ENCODE assay signal across 21 mouse cellular contexts in the genomic region with DNA sequence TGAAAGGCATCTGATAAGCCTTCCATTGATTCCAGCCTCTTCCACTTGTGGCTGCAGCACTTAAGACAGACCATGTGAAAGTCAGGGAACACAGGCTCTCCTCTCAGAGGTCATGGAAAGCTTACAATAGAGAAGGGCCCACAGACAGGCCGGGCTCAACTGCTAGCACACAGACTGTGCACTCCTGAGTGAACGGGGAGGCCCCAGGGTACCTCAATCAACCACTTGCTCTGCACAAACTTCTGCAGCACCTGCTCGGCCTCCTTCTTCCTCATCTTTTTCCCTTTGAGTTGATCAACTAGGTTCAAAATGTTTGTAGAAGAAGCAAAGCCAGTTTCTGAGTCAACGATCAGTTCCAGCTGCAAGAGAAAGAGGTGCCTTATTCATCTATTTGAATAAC. TPM values are rescaled to one million over a fixed set of nuclear protein-coding genes. Genes with fewer than 3 reads are reported as not detected.
DNase-seq lines count a peak whose midpoint lies in the region; ATAC-seq and TF ChIP-seq lines count a peak whose summit lies in the region.
"Had no signal": no experiment of that assay in that cellular context is flagged by ENCODE, and none has a peak within 500 bp of the region (broad histone marks: within the 10 kb centered on the region; RNA-seq: fewer than 3 reads in every experiment).

No protein-coding gene starts in this region.

- no peaks in the 10 kb centered on the region for H3K27me3 ChIP-seq in heart, embryonic 11.5 days (ENCODE audit: control insufficient read depth, insufficient read depth, low read length)
- H3K27me3 ChIP-seq in heart, adult 2 months (ENCODE audit: control insufficient read depth, insufficient read depth, low read length): no peaks in the 10 kb centered on the region
- no peaks in the 10 kb centered on the region for H3K27me3 ChIP-seq in thymus, adult 2 months (ENCODE audit: control insufficient read depth, insufficient read depth, low read length)
- no peaks in the 10 kb centered on the region for H3K27me3 ChIP-seq in neural tube, embryonic 15.5 days (replicated peaks)
- H3K27me3 ChIP-seq in kidney, adult 2 months (replicated peaks; ENCODE audit: control insufficient read depth, insufficient read depth, low read length): no peaks in the 10 kb centered on the region
- H3K27me3 ChIP-seq: embryonic facial prominence, embryonic 13.5 days; forebrain, embryonic 13.5 days; heart, embryonic 13.5 days; hindbrain, embryonic 15.5 days; Patski had no signal

- 90% methylated on average over 4 of the region's 4 CpGs for WGBS in heart, embryonic 11.5 days (ENCODE audit: insufficient replicate concordance)
- 94% methylated on average over 4 of the region's 4 CpGs for WGBS in heart, adult 2 months
- 57% methylated on average over 4 of the region's 4 CpGs for WGBS in thymus, adult 2 months
- 89% methylated on average over 4 of the region's 4 CpGs for WGBS in neural tube, embryonic 15.5 days
- 98% methylated on average over 4 of the region's 4 CpGs for WGBS in kidney, adult 2 months

- no peak for TF ChIP-seq EP300 in heart, adult 2 months (IDR thresholded peaks at IDR 0.05; ENCODE audit: insufficient read depth, low read depth, low read length)

- TF ChIP-seq CTCF in heart, adult 2 months (IDR thresholded peaks at IDR 0.05): no peak
- no peak for TF ChIP-seq CTCF in thymus, adult 2 months (IDR thresholded peaks at IDR 0.05; ENCODE audit: borderline replicate concordance, control insufficient read depth, extremely low read depth, insufficient read depth, low read length, poor library complexity)
- no peak for TF ChIP-seq CTCF in kidney, adult 2 months (conservative IDR thresholded peaks at IDR 0.05; ENCODE audit: insufficient read depth, insufficient read length, low read depth, low read length)

- H3K27ac ChIP-seq in heart, embryonic 11.5 days (ENCODE audit: low read depth, low read length): no peak overlapping the region
- no peak overlapping the region for H3K27ac ChIP-seq in heart, adult 2 months
- H3K27ac ChIP-seq in thymus, adult 2 months (ENCODE audit: control insufficient read depth, insufficient read depth, low read length): peak overlapping the region; percentile 45; the same call in 1 of the 2 replicates
- H3K27ac ChIP-seq in neural tube, embryonic 15.5 days (replicated peaks): no peak overlapping the region
- H3K27ac ChIP-seq in kidney, adult 2 months (ENCODE audit: insufficient read depth, low read depth, low read length): no peak overlapping the region
- H3K27ac ChIP-seq: forebrain, embryonic 13.5 days; hindbrain, embryonic 15.5 days had no signal

- intact Hi-C loops in heart, adult 2 months (cut with DNase I): loop anchor here (2.0 kb wide), 1 partner anchor 168 kb away; no protein-coding TSS in a partner anchor

- H3K9ac ChIP-seq in heart, embryonic 11.5 days (ENCODE audit: low read depth, low read length): 0 out of 2 replicates have a peak overlapping the region, but pooled peaks have one; percentile 34
- no peak overlapping the region for H3K9ac ChIP-seq in heart, adult 2 months (ENCODE audit: low read depth, low read length)
- no peak overlapping the region for H3K9ac ChIP-seq in neural tube, embryonic 15.5 days (replicated peaks)
- H3K9ac ChIP-seq: forebrain, embryonic 13.5 days; forebrain, postnatal 0 days; heart, embryonic 13.5 days; hindbrain, embryonic 15.5 days had no signal

- peaks cover 19% of the 10 kb centered on the region for H3K36me3 ChIP-seq in heart, embryonic 11.5 days (ENCODE audit: control insufficient read depth, insufficient read depth, low read length)
- no peaks in the 10 kb centered on the region; the same call in 1 of the 2 replicates for H3K36me3 ChIP-seq in heart, adult 2 months (ENCODE audit: control insufficient read depth, insufficient read depth, low read length)
- H3K36me3 ChIP-seq in thymus, adult 2 months (ENCODE audit: control insufficient read depth, insufficient read depth, low read length): peaks cover 47% of the 10 kb centered on the region
- peaks cover 38% of the 10 kb centered on the region for H3K36me3 ChIP-seq in neural tube, embryonic 15.5 days
- peaks cover 2% of the 10 kb centered on the region for H3K36me3 ChIP-seq in kidney, adult 2 months (ENCODE audit: control insufficient read depth, insufficient read depth, low read length)

- H3K79me2 ChIP-seq in heart, adult 2 months (replicated peaks; ENCODE audit: control insufficient read depth, insufficient read depth, low read length): no peaks in the 10 kb centered on the region

- DNase-seq in heart, adult 2 months: no peak
- DNase-seq in thymus, adult 2 months: no peak
- DNase-seq in thymus, postnatal 10 days (ENCODE audit: low spot score in 2 of 2): no peak
- peak; percentile 55 for DNase-seq in thymus, postnatal 0 days (ENCODE audit: low spot score)
- DNase-seq in kidney, adult 2 months: no peak
- DNase-seq: adrenal gland, postnatal 14 days; cerebellum, adult 11-12 months; cerebellum, postnatal 36 days; forebrain, postnatal 0 days; gastrocnemius, adult 2 months; gastrocnemius, postnatal 25 days; heart, adult 11 months; heart, postnatal 36 days had no signal

- no peak for TF ChIP-seq POLR2A in heart, adult 2 months (IDR thresholded peaks at IDR 0.05; ENCODE audit: insufficient read depth, low read depth, low read length)
- TF ChIP-seq POLR2A in thymus, adult 2 months (IDR thresholded peaks at IDR 0.05; ENCODE audit: control insufficient read depth, extremely low read depth, insufficient read depth, low read length, poor library complexity): no peak
- no peak for TF ChIP-seq POLR2A in kidney, adult 2 months (IDR thresholded peaks at IDR 0.05; ENCODE audit: low read depth, low read length)

- H3K4me2 ChIP-seq in heart, embryonic 11.5 days: no peak overlapping the region
- H3K4me2 ChIP-seq in neural tube, embryonic 15.5 days: no peak overlapping the region
- H3K4me2 ChIP-seq: forebrain, embryonic 13.5 days; heart, embryonic 13.5 days; hindbrain, embryonic 15.5 days had no signal

- peaks cover 24% of the 10 kb centered on the region for H3K4me1 ChIP-seq in heart, embryonic 11.5 days (ENCODE audit: control insufficient read depth, insufficient read depth, low read length)
- peaks cover 18% of the 10 kb centered on the region for H3K4me1 ChIP-seq in heart, adult 2 months (ENCODE audit: control insufficient read depth, insufficient read depth, low read length)
- peaks cover 50% of the 10 kb centered on the region for H3K4me1 ChIP-seq in thymus, adult 2 months (replicated peaks; ENCODE audit: control insufficient read depth, insufficient read depth, low read length)
- peaks cover 21% of the 10 kb centered on the region for H3K4me1 ChIP-seq in neural tube, embryonic 15.5 days
- H3K4me1 ChIP-seq in kidney, adult 2 months (ENCODE audit: control insufficient read depth, insufficient read depth, low read length): peaks cover 4% of the 10 kb centered on the region; the same call in 1 of the 2 replicates

- no peak overlapping the region for H3K4me3 ChIP-seq in heart, embryonic 11.5 days (ENCODE audit: low read depth, low read length)
- no peak overlapping the region for H3K4me3 ChIP-seq in heart, adult 2 months
- H3K4me3 ChIP-seq in thymus, adult 2 months (ENCODE audit: control insufficient read depth, insufficient read depth, low read length): no peak overlapping the region
- no peak overlapping the region for H3K4me3 ChIP-seq in neural tube, embryonic 15.5 days (replicated peaks)
- no peak overlapping the region for H3K4me3 ChIP-seq in kidney, adult 2 months (ENCODE audit: insufficient read depth, low read depth, low read length)
- H3K4me3 ChIP-seq: embryonic facial prominence, embryonic 13.5 days; forebrain, embryonic 13.5 days; gastrocnemius, adult 2 months; heart, embryonic 13.5 days; hindbrain, embryonic 15.5 days had no signal

- no peaks in the 10 kb centered on the region for H3K9me3 ChIP-seq in heart, embryonic 11.5 days (replicated peaks; ENCODE audit: control insufficient read depth, low read length)
- H3K9me3 ChIP-seq in neural tube, embryonic 15.5 days (replicated peaks): no peaks in the 10 kb centered on the region
- H3K9me3 ChIP-seq: embryonic facial prominence, embryonic 13.5 days; forebrain, embryonic 13.5 days; heart, embryonic 13.5 days; hindbrain, embryonic 15.5 days had no signal

- ATAC-seq in heart, embryonic 11.5 days (replicated peaks; ENCODE audit: insufficient number of reproducible peaks, low FRiP score, low TSS enrichment): no peak
- no peak for ATAC-seq in neural tube, embryonic 15.5 days (ENCODE audit: low FRiP score)
- ATAC-seq: activated CD4-positive, CD25-positive, alpha-beta regulatory T cell, adult 4 months; forebrain, embryonic 13.5 days; forebrain, postnatal 0 days; Patski had no signal

RNA-seq across cellular contexts. Expression of a gene that starts 20.5 kb away (rescaled TPM):
- polyA plus RNA-seq in heart, embryonic 11.5 days (2014; fragmentation: Nextera tagmentation; extraction: Ambion mirVana): 111 TPM in 2 replicates
- 10 to 100 TPM; 25.6 to 33.1 TPM for total RNA-seq in heart, adult 2 months (2021)
- 41.9 and 66.5 TPM in 2 replicates for polyA plus RNA-seq in heart, adult 2 months (2012; rRNA removed)
- 93.7 and 111 TPM in 2 replicates for polyA plus RNA-seq in thymus, adult 2 months (2012; rRNA removed)
- polyA plus RNA-seq in thymus, postnatal 0 days (2015; fragmentation: Nextera tagmentation; extraction: Ambion mirVana): 191 and 200 TPM in 2 replicates
- polyA plus RNA-seq in neural tube, embryonic 15.5 days (2015; fragmentation: Nextera tagmentation; extraction: Ambion mirVana): 87.8 and 90.3 TPM in 2 replicates
- polyA plus RNA-seq in kidney, adult 2 months (2012; rRNA removed): 38.4 and 46.0 TPM in 2 replicates

RNA-seq across cellular contexts. Expression of a gene that starts 26.4 kb away (rescaled TPM):
- 7.8 and 7.9 TPM in 2 replicates for polyA plus RNA-seq in heart, embryonic 11.5 days (2014; fragmentation: Nextera tagmentation; extraction: Ambion mirVana)
- total RNA-seq in heart, adult 2 months (2021): 1 to 10 TPM; 3.0 to 4.4 TPM
- 4.6 and 5.2 TPM in 2 replicates for polyA plus RNA-seq in heart, adult 2 months (2012; rRNA removed)
- polyA plus RNA-seq in thymus, adult 2 months (2012; rRNA removed): 12.5 and 14.2 TPM in 2 replicates
- 12.6 and 15.1 TPM in 2 replicates for polyA plus RNA-seq in thymus, postnatal 0 days (2015; fragmentation: Nextera tagmentation; extraction: Ambion mirVana)
- polyA plus RNA-seq in neural tube, embryonic 15.5 days (2015; fragmentation: Nextera tagmentation; extraction: Ambion mirVana): 4.7 and 5.7 TPM in 2 replicates
- 3.2 and 3.3 TPM in 2 replicates for polyA plus RNA-seq in kidney, adult 2 months (2012; rRNA removed)
